Comparison of ENCODE assay signal across 23 mouse cellular contexts in genomic region chr12:109615371-109615770, GRCm38 (mm10). TPM values are rescaled to one million over a fixed set of nuclear protein-coding genes. Genes with fewer than 3 reads are reported as not detected.
DNase-seq lines count a peak whose midpoint lies in the region; ATAC-seq and TF ChIP-seq lines count a peak whose summit lies in the region.
"Had no signal": no experiment of that assay in that cellular context is flagged by ENCODE, and none has a peak within 500 bp of the region (broad histone marks: within the 10 kb centered on the region; RNA-seq: fewer than 3 reads in every experiment).

No protein-coding gene starts in this region.

- no peak for TF ChIP-seq CTCF in lung, adult 2 months (IDR thresholded peaks at IDR 0.05; ENCODE audit: insufficient read depth, low read length)

- no peak overlapping the region for H3K27ac ChIP-seq in limb, embryonic 15.5 days
- H3K27ac ChIP-seq in limb, embryonic 10.5 days, result no peak overlapping the region
- 0 out of 2 replicates have a peak overlapping the region, but pooled peaks have one; percentile 11 for H3K27ac ChIP-seq in stomach, embryonic 14.5 days (ENCODE audit: low read length)
- H3K27ac ChIP-seq: embryonic facial prominence, embryonic 13.5 days; forebrain, embryonic 15.5 days; limb, embryonic 13.5 days; midbrain, embryonic 15.5 days had no signal

- no peak overlapping the region for H3K4me2 ChIP-seq in limb, embryonic 15.5 days
- H3K4me2 ChIP-seq in stomach, embryonic 14.5 days (replicated peaks; ENCODE audit: low read depth, low read length), result 0 out of 2 replicates have a peak overlapping the region, but pooled peaks have one; percentile 7
- H3K4me2 ChIP-seq: embryonic facial prominence, embryonic 13.5 days; forebrain, embryonic 15.5 days; heart, embryonic 11.5 days; limb, embryonic 13.5 days; midbrain, embryonic 15.5 days had no signal

- 65% methylated on average over 8 of the region's 8 CpGs for WGBS in limb, embryonic 15.5 days
- WGBS in limb, embryonic 10.5 days, result 69% methylated on average over 8 of the region's 8 CpGs
- 58% methylated on average over 8 of the region's 8 CpGs for WGBS in stomach, embryonic 14.5 days
- WGBS in lung, adult 2 months, result 57% methylated on average over 8 of the region's 8 CpGs

- peak; percentile 66 for DNase-seq in heart, adult 11 months
- no peak for DNase-seq in heart, postnatal 4 days
- no peak for DNase-seq in limb, embryonic 10.5 days (ENCODE audit: low spot score)
- DNase-seq in adrenal gland, adult 8-10 months, result peak; percentile 59
- no peak for DNase-seq in cerebellum, adult 8-10 months
- no peak for DNase-seq in lung, adult 2 months
- DNase-seq: B cell, adult 2 months; cerebellum, postnatal 10 days; heart, postnatal 36 days; kidney, postnatal 36 days; lung, postnatal 14 days; thymus, postnatal 14 days had no signal

- 0 out of 2 replicates have a peak overlapping the region, but pooled peaks have one; percentile 4 for H3K9ac ChIP-seq in limb, embryonic 15.5 days
- H3K9ac ChIP-seq in stomach, embryonic 14.5 days (replicated peaks; ENCODE audit: low read depth, low read length), result no peak overlapping the region
- H3K9ac ChIP-seq: embryonic facial prominence, embryonic 13.5 days; forebrain, embryonic 15.5 days; limb, embryonic 13.5 days; midbrain, embryonic 15.5 days had no signal

- peaks cover 13% of the 10 kb centered on the region; the same call in 1 of the 2 replicates for H3K27me3 ChIP-seq in limb, embryonic 15.5 days
- H3K27me3 ChIP-seq in limb, embryonic 10.5 days (ENCODE audit: low read depth, poor library complexity, severe bottlenecking), result 0 out of 2 replicates have a peak, but pooled peaks cover 8% of the 10 kb centered on the region
- H3K27me3 ChIP-seq in stomach, embryonic 14.5 days (ENCODE audit: control insufficient read depth, insufficient read depth, low read length), result no peaks in the 10 kb centered on the region
- H3K27me3 ChIP-seq: forebrain, embryonic 15.5 days; midbrain, embryonic 15.5 days had no signal

- 0 out of 2 replicates have a peak, but pooled peaks cover 12% of the 10 kb centered on the region for H3K4me1 ChIP-seq in limb, embryonic 15.5 days
- peaks cover 31% of the 10 kb centered on the region for H3K4me1 ChIP-seq in limb, embryonic 10.5 days
- H3K4me1 ChIP-seq in stomach, embryonic 14.5 days (ENCODE audit: control insufficient read depth, insufficient read depth, low read length), result peaks cover 2% of the 10 kb centered on the region; the same call in 1 of the 2 replicates
- no peaks in the 10 kb centered on the region for H3K4me1 ChIP-seq in lung, adult 2 months (ENCODE audit: control insufficient read depth, insufficient read depth, low read length)
- H3K4me1 ChIP-seq: megakaryocyte, embryonic 14.5 days; midbrain, embryonic 15.5 days had no signal

- H3K36me3 ChIP-seq in limb, embryonic 15.5 days, result peaks cover 46% of the 10 kb centered on the region
- peaks cover 85% of the 10 kb centered on the region for H3K36me3 ChIP-seq in limb, embryonic 10.5 days
- peaks cover 11% of the 10 kb centered on the region for H3K36me3 ChIP-seq in stomach, embryonic 14.5 days (ENCODE audit: control insufficient read depth, insufficient read depth, low read length)

- no peak for ATAC-seq in limb, embryonic 15.5 days (ENCODE audit: insufficient number of reproducible peaks, low FRiP score, low TSS enrichment, low read depth)
- ATAC-seq in stomach, embryonic 14.5 days (ENCODE audit: insufficient number of reproducible peaks, insufficient read depth, low FRiP score, low read depth), result no peak
- ATAC-seq: forebrain, embryonic 15.5 days; midbrain, embryonic 15.5 days had no signal

- H3K4me3 ChIP-seq in limb, embryonic 15.5 days, result no peak overlapping the region
- no peak overlapping the region for H3K4me3 ChIP-seq in limb, embryonic 10.5 days
- no peak overlapping the region for H3K4me3 ChIP-seq in stomach, embryonic 14.5 days (ENCODE audit: low read depth, low read length)
- H3K4me3 ChIP-seq in lung, adult 2 months (replicated peaks; ENCODE audit: extremely low read depth, low read depth, low read length), result no peak overlapping the region
- H3K4me3 ChIP-seq: embryonic facial prominence, embryonic 13.5 days; forebrain, embryonic 15.5 days; limb, embryonic 13.5 days; megakaryocyte, embryonic 14.5 days; midbrain, embryonic 15.5 days; myocyte had no signal

- no peaks in the 10 kb centered on the region for H3K9me3 ChIP-seq in limb, embryonic 15.5 days
- peaks cover 5% of the 10 kb centered on the region; the same call in 1 of the 2 replicates for H3K9me3 ChIP-seq in limb, embryonic 10.5 days (replicated peaks)
- no peaks in the 10 kb centered on the region for H3K9me3 ChIP-seq in stomach, embryonic 14.5 days (ENCODE audit: control insufficient read depth, low read depth, low read length)
- H3K9me3 ChIP-seq: embryonic facial prominence, embryonic 13.5 days; forebrain, embryonic 15.5 days; megakaryocyte, embryonic 14.5 days; midbrain, embryonic 15.5 days had no signal

- TF ChIP-seq POLR2A in lung, adult 2 months (IDR thresholded peaks at IDR 0.05; ENCODE audit: borderline replicate concordance, extremely low read depth, low read depth, low read length), result no peak

RNA-seq across cellular contexts. Expression of gene Rtl1, which starts 15.2 kb away (rescaled TPM):
- 1 to 10 TPM; 1.3 to 2.1 TPM for total RNA-seq in heart, postnatal 4 days (2021)
- polyA plus RNA-seq in limb, embryonic 15.5 days (2015; fragmentation: Nextera tagmentation; extraction: Ambion mirVana), result 3.7 and 3.9 TPM in 2 replicates
- 0.69 and 0.74 TPM in 2 replicates for polyA plus RNA-seq in limb, embryonic 10.5 days (2016; fragmentation: Nextera tagmentation; extraction: Ambion mirVana)
- 1 to 10 TPM; 3.1 to 5.6 (median 4.7) TPM for total RNA-seq in adrenal gland, adult 8-10 months (2022)
- polyA plus RNA-seq in stomach, embryonic 14.5 days (2014; fragmentation: Nextera tagmentation; extraction: Ambion mirVana), result 2.6 and 2.8 TPM in 2 replicates
- 0.02 TPM in 1 of 2 replicates, not detected in the other for polyA plus RNA-seq in lung, adult 2 months (2012; rRNA removed)
- total RNA-seq: gastrocnemius, adult 18-20 months; neutrophil, adult 5-6 weeks had no signal
- polyA plus RNA-seq: myocyte had no signal

Comparison
In these comparisons a context has a peak if more than half of its experiments do, and no peak if none do; other contexts are left out.
1. DNase-seq: peak in heart, adult 11 months (single experiment) and adrenal gland, adult 8-10 months (single experiment); none in heart, postnatal 4 days (single experiment), limb, embryonic 10.5 days (single experiment), cerebellum, adult 8-10 months (single experiment) and lung, adult 2 months (single experiment).